Mouse (Mus musculus): ENCODE results near the gene Kif18b.

DNA sequence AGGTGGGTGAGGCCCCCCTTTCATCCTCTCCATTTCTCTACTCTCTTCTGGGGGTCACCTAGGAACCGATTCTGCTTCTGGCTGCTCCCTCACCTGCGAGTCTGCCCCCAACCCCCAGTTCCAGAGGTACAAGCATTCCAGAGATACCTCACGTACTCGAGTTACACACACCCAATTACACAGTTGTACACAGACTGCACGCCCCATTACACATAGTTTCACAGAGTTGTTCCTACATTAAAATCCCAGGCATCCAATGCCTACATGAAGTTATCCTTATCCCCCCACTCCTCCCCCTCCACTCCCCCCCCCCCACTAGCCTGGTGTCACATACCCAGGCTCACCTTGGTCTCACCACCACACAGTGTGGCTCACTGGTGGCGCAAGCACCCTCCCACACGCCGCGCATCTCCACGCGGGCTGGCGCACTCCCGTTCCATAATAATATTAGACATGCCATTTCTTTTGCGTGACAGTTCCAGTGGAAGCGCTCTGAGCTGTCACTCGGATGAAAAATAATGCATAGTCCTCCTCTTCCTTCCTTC, 39.7 kb upstream of the Kif18b start:
- TF ChIP-seq CTCF (IDR thresholded peaks at IDR 0.05; ENCODE audit: low read depth, low read length) (no peak), POLR2A (IDR thresholded peaks at IDR 0.05; ENCODE audit: insufficient read depth, low read length) (no peak)
